Mouse (Mus musculus) layer of hippocampus, adult 6 months (tissue): ENCODE data around the gene Sp100. TPM values are rescaled to one million over a fixed set of nuclear protein-coding genes. Genes with fewer than 3 reads are reported as not detected.

Source experiments
- long read RNA-seq, 2 experiments: library from polyadenylated mRNA; unstranded; transcript quantifications; one replicate each; pipeline ENCODE4 v2.0.0; 2019 to 2020
- microRNA-seq: library from miRNA; unstranded; fragments of <30 nt; microRNA quantifications from one replicate; pipeline ENCODE4 v1.2.0, GENCODE M21; 2020
- polyA plus RNA-seq: library from polyadenylated mRNA; unstranded; fragments of <200 nt; fragmentation: Nextera tagmentation; gene quantifications from 2 replicates; pipeline ENCODE4 v1.2.3, GENCODE M21; 2021

The Sp100 gene
- polyA plus RNA-seq = 1.9 and 2.5 TPM in 2 replicates
- long read RNA-seq, experiment 1, partial matches to known transcripts = 1 of 4 reads
- long read RNA-seq, experiment 1, other reads (novel, unspliced or antisense) = 1 of 4 reads
- long read RNA-seq, experiment 2, partial matches to known transcripts = 0 of 6 reads
- long read RNA-seq, experiment 2, other reads (novel, unspliced or antisense) = 6 of 6 reads

GRCm38 (mm10) chr1:85649881-85650280 is at the start of gene Sp100:
Sp100 (plus strand) TSS chr1:85649988.

GRCm38 (mm10) chr1:85600078-85600477 is 49.7 kb upstream of the Sp100 start, which contains the start of gene Sp140:
Sp140 (plus strand) TSS chr1:85600378.

Small RNA genes within 50 kb of the gene (microRNA-seq; reads per million reads assigned to microRNA genes)
- gene Mir8096 = not detected

Other genes with a start within 250 kb of the Sp100 start
- not detected in 2 replicates for gene G530012D18Rik, start 74.3 kb upstream of the Sp100 start, polyA plus RNA-seq
- 0.59 and 0.75 TPM in 2 replicates for gene Sp110, start 51.2 kb upstream of the Sp100 start, polyA plus RNA-seq
- 0.63 and 0.72 TPM in 2 replicates for gene Sp140, start 49.6 kb upstream of the Sp100 start, polyA plus RNA-seq
- 0.20 and 0.44 TPM in 2 replicates for gene A630001G21Rik, start 128.7 kb downstream of the Sp100 start, polyA plus RNA-seq
- gene Cab39, start 143.5 kb downstream of the Sp100 start, polyA plus RNA-seq = 16.5 and 16.9 TPM in 2 replicates
- 590 and 674 TPM in 2 replicates for gene Itm2c, start 244.3 kb downstream of the Sp100 start, polyA plus RNA-seq